Mouse (Mus musculus): ENCODE measurements at regions not wholly inside any gene's neighbourhood (a gene's known extent, or its start where the extent isn't known, plus 50 kb on each side); places are given as distances from the start of the nearest gene placed in this dataset.
A peak's percentile ranks its signal among the peaks of the same experiment; 100 is the strongest.

- 40% methylated on average over 21 of the region's 21 CpGs for WGBS
- ATAC-seq (ENCODE audit: insufficient number of reproducible peaks, insufficient read depth, low FRiP score, low read depth), result no peak
- H3K4me2 ChIP-seq (replicated peaks; ENCODE audit: low read depth, low read length), result 0 out of 2 replicates have a peak overlapping the region, but pooled peaks have one; percentile 1
Measured at GRCm38 (mm10) chr8:26272675-26273414, 153.5 kb downstream of the Gm45692 start.

GRCm38 (mm10) chr8:26273415-26273760, 154.1 kb downstream of the Gm45692 start:
- H3K4me3 ChIP-seq (ENCODE audit: low read depth, low read length), result no peak overlapping the region; the same call in 1 of the 2 replicates

More at GRCm38 (mm10) chr8:26272675-26273414, 153.5 kb downstream of the Gm45692 start:
- H3K27ac ChIP-seq (ENCODE audit: low read length), result no peak overlapping the region
- H3K9me3 ChIP-seq (ENCODE audit: control insufficient read depth, low read depth, low read length), result no peaks in the 10 kb centered on the region; the same call in 1 of the 2 replicates
- H3K4me1 ChIP-seq (ENCODE audit: control insufficient read depth, insufficient read depth, low read length), result no peaks in the 10 kb centered on the region
- no peaks in the 10 kb centered on the region for H3K36me3 ChIP-seq (ENCODE audit: control insufficient read depth, insufficient read depth, low read length)
- H3K9ac ChIP-seq (replicated peaks; ENCODE audit: low read depth, low read length), result no peak overlapping the region
- H3K4me3 ChIP-seq (ENCODE audit: low read depth, low read length), result no peak overlapping the region
- H3K27me3 ChIP-seq (ENCODE audit: control insufficient read depth, insufficient read depth, low read length), result no peaks in the 10 kb centered on the region

DNA sequence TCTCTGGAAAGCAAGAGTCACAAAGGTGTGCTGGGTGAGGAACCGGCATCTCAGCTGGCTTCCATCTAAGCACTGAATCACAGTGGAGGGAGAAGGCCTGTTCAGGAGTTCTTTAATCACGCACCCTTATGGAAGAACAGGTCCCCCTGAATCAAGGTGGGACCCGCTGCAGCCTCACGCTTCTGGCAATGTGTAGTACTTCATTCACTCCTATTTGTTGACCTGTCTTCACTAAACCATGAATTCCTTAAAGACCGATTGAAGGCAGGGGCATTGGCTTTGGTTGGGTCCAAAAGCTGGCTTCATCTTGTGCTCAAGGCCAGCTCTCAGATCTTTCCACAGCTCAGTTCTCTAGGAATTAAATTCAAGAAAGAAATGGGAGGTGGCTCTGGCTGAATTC, 154.5 kb downstream of the Gm45692 start:
- H3K9ac ChIP-seq (replicated peaks; ENCODE audit: low read depth, low read length), result no peak overlapping the region
- no peak overlapping the region for H3K4me3 ChIP-seq (ENCODE audit: low read depth, low read length)
- no peaks in the 10 kb centered on the region; the same call in 1 of the 2 replicates for H3K9me3 ChIP-seq (ENCODE audit: control insufficient read depth, low read depth, low read length)
- no peak for ATAC-seq (ENCODE audit: insufficient number of reproducible peaks, insufficient read depth, low FRiP score, low read depth)
- no peaks in the 10 kb centered on the region for H3K27me3 ChIP-seq (ENCODE audit: control insufficient read depth, insufficient read depth, low read length)
- WGBS, result 43% methylated on average over 5 of the region's 5 CpGs
- H3K4me1 ChIP-seq (ENCODE audit: control insufficient read depth, insufficient read depth, low read length), result no peaks in the 10 kb centered on the region
- H3K4me2 ChIP-seq (replicated peaks; ENCODE audit: low read depth, low read length), result 0 out of 2 replicates have a peak overlapping the region, but pooled peaks have one; percentile 1
- H3K36me3 ChIP-seq (ENCODE audit: control insufficient read depth, insufficient read depth, low read length), result no peaks in the 10 kb centered on the region
- H3K27ac ChIP-seq (ENCODE audit: low read length), result no peak overlapping the region

More at GRCm38 (mm10) chr8:26273415-26273760, 154.1 kb downstream of the Gm45692 start:
- Histone ChIP-seq H3K9ac (replicated peaks; ENCODE audit: low read depth, low read length) (no peak overlapping the region), H3K9me3 (ENCODE audit: control insufficient read depth, low read depth, low read length) (no peaks in the 10 kb centered on the region; the same call in 1 of the 2 replicates), H3K27me3 (ENCODE audit: control insufficient read depth, insufficient read depth, low read length) (no peaks in the 10 kb centered on the region), H3K36me3 (ENCODE audit: control insufficient read depth, insufficient read depth, low read length) (no peaks in the 10 kb centered on the region), H3K27ac (ENCODE audit: low read length) (no peak overlapping the region), H3K4me2 (replicated peaks; ENCODE audit: low read depth, low read length) (0 out of 2 replicates have a peak overlapping the region, but pooled peaks have one; percentile 1), H3K4me1 (ENCODE audit: control insufficient read depth, insufficient read depth, low read length) (no peaks in the 10 kb centered on the region)
- no peak for ATAC-seq (ENCODE audit: insufficient number of reproducible peaks, insufficient read depth, low FRiP score, low read depth)
- 3% methylated on average over 12 of the region's 12 CpGs for WGBS

DNA sequence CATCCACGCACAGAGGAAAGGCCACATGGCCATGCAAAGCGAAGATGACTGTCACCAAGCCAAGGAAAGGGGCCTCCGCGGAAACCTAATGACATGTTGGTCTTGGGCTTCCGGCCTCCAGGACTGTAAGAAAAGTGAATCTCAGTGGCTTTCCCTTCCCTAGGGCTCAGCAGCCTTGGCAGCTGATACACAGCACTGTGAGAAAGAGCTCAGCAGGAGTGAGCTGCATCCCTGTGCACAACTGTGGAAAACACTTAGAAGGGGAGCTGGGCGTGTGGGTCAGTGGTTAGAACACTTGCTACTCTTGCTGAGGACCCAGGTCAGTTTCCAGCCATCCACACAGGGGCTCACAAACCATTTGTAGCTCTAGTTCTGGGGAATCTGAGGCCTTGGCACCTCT, 155.1 kb downstream of the Gm45692 start:
- WGBS, result 94% methylated on average over 6 of the region's 6 CpGs
- no peak for ATAC-seq (ENCODE audit: insufficient number of reproducible peaks, insufficient read depth, low FRiP score, low read depth)

DNA sequence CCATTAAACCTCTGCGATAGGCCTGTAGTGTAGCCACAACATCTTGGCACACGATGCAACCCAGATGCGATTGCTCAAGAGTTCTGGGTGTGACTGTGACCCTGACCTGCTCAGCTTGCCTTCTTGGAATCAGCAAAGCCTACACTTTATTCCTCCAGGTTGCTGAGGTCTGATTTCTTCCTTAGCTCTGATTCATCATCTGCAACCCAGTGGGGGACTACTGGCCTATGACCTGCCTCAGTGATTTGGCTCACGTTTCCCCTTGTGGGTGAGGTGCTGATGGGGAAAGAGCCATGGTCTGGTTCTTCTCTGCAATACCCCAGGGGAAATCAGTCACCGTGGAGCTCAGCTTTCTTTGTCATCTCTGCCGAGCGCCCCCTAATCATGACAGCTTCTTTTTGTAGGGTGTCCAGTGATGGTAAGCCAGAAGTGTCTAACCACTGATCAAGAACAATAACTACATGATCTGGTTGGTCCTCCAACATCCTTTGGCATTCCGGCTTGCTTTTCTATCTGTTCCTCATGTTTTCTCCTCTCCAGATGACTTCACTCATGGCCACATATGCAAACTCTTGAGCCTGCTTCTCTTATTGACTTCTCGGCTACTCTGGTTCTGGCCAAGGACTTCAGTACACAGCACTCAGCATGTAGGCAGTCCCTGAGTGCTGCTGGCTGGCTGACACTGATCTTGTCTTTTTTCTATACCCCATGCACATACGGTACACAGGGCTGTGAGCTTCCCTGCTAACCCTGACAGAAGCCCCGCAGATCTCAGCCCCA, 163.0 kb downstream of the Gm45692 start:
- 77% methylated on average over 11 of the region's 11 CpGs for WGBS
- ATAC-seq (ENCODE audit: insufficient number of reproducible peaks, insufficient read depth, low FRiP score, low read depth), result no peak
- Histone ChIP-seq H3K9ac (replicated peaks; ENCODE audit: low read depth, low read length) (no peak overlapping the region), H3K4me3 (ENCODE audit: low read depth, low read length) (no peak overlapping the region), H3K4me2 (replicated peaks; ENCODE audit: low read depth, low read length) (no peak overlapping the region), H3K27me3 (ENCODE audit: control insufficient read depth, insufficient read depth, low read length) (no peaks in the 10 kb centered on the region), H3K36me3 (ENCODE audit: control insufficient read depth, insufficient read depth, low read length) (no peaks in the 10 kb centered on the region), H3K4me1 (ENCODE audit: control insufficient read depth, insufficient read depth, low read length) (no peaks in the 10 kb centered on the region), H3K9me3 (ENCODE audit: control insufficient read depth, low read depth, low read length) (peaks cover 3% of the 10 kb centered on the region; the same call in 1 of the 2 replicates), H3K27ac (ENCODE audit: low read length) (no peak overlapping the region)

More for the DNA sequence above, 155.1 kb downstream of the Gm45692 start:
- Histone ChIP-seq H3K4me2 (replicated peaks; ENCODE audit: low read depth, low read length) (no peak overlapping the region), H3K27me3 (ENCODE audit: control insufficient read depth, insufficient read depth, low read length) (no peaks in the 10 kb centered on the region), H3K4me1 (ENCODE audit: control insufficient read depth, insufficient read depth, low read length) (no peaks in the 10 kb centered on the region), H3K4me3 (ENCODE audit: low read depth, low read length) (no peak overlapping the region), H3K36me3 (ENCODE audit: control insufficient read depth, insufficient read depth, low read length) (no peaks in the 10 kb centered on the region), H3K9ac (replicated peaks; ENCODE audit: low read depth, low read length) (no peak overlapping the region), H3K9me3 (ENCODE audit: control insufficient read depth, low read depth, low read length) (no peaks in the 10 kb centered on the region; the same call in 1 of the 2 replicates), H3K27ac (ENCODE audit: low read length) (no peak overlapping the region)

- 66% methylated on average over 2 of the region's 2 CpGs for WGBS
- Histone ChIP-seq H3K4me3 (ENCODE audit: low read depth, low read length) (no peak overlapping the region), H3K9me3 (ENCODE audit: control insufficient read depth, low read depth, low read length) (peaks cover 3% of the 10 kb centered on the region; the same call in 1 of the 2 replicates), H3K4me2 (replicated peaks; ENCODE audit: low read depth, low read length) (no peak overlapping the region), H3K4me1 (ENCODE audit: control insufficient read depth, insufficient read depth, low read length) (no peaks in the 10 kb centered on the region), H3K27me3 (ENCODE audit: control insufficient read depth, insufficient read depth, low read length) (no peaks in the 10 kb centered on the region), H3K36me3 (ENCODE audit: control insufficient read depth, insufficient read depth, low read length) (no peaks in the 10 kb centered on the region), H3K9ac (replicated peaks; ENCODE audit: low read depth, low read length) (no peak overlapping the region), H3K27ac (ENCODE audit: low read length) (no peak overlapping the region)
- no peak for ATAC-seq (ENCODE audit: insufficient number of reproducible peaks, insufficient read depth, low FRiP score, low read depth)
Measured at GRCm38 (mm10) chr8:26283957-26284356, 164.6 kb downstream of the Gm45692 start.

- Histone ChIP-seq H3K9ac (replicated peaks; ENCODE audit: low read depth, low read length) (no peak overlapping the region), H3K36me3 (ENCODE audit: control insufficient read depth, insufficient read depth, low read length) (no peaks in the 10 kb centered on the region), H3K27ac (ENCODE audit: low read length) (no peak overlapping the region), H3K4me2 (replicated peaks; ENCODE audit: low read depth, low read length) (no peak overlapping the region), H3K9me3 (ENCODE audit: control insufficient read depth, low read depth, low read length) (no peaks in the 10 kb centered on the region), H3K4me3 (ENCODE audit: low read depth, low read length) (no peak overlapping the region), H3K4me1 (ENCODE audit: control insufficient read depth, insufficient read depth, low read length) (no peaks in the 10 kb centered on the region), H3K27me3 (ENCODE audit: control insufficient read depth, insufficient read depth, low read length) (no peaks in the 10 kb centered on the region)
- no peak for ATAC-seq (ENCODE audit: insufficient number of reproducible peaks, insufficient read depth, low FRiP score, low read depth)
- 57% methylated on average over 6 of the region's 6 CpGs for WGBS
Measured at GRCm38 (mm10) chr8:26287665-26288064, 168.3 kb downstream of the Gm45692 start.

- 84% methylated on average over 4 of the region's 4 CpGs for WGBS
- no peaks in the 10 kb centered on the region for H3K36me3 ChIP-seq (ENCODE audit: control insufficient read depth, insufficient read depth, low read length)
- no peak overlapping the region for H3K27ac ChIP-seq (ENCODE audit: low read length)
- H3K4me1 ChIP-seq (ENCODE audit: control insufficient read depth, insufficient read depth, low read length), result no peaks in the 10 kb centered on the region
- no peak overlapping the region for H3K9ac ChIP-seq (replicated peaks; ENCODE audit: low read depth, low read length)
- H3K4me3 ChIP-seq (ENCODE audit: low read depth, low read length), result no peak overlapping the region
- no peaks in the 10 kb centered on the region for H3K27me3 ChIP-seq (ENCODE audit: control insufficient read depth, insufficient read depth, low read length)
- no peak overlapping the region for H3K4me2 ChIP-seq (replicated peaks; ENCODE audit: low read depth, low read length)
- ATAC-seq (ENCODE audit: insufficient number of reproducible peaks, insufficient read depth, low FRiP score, low read depth), result no peak
- H3K9me3 ChIP-seq (ENCODE audit: control insufficient read depth, low read depth, low read length), result no peaks in the 10 kb centered on the region
Measured at GRCm38 (mm10) chr8:26288163-26288562, 168.8 kb downstream of the Gm45692 start.

Data from stomach, embryonic 14.5 days (tissue).